ENCODE assay signal across 7 mouse cellular contexts in the genomic region with DNA sequence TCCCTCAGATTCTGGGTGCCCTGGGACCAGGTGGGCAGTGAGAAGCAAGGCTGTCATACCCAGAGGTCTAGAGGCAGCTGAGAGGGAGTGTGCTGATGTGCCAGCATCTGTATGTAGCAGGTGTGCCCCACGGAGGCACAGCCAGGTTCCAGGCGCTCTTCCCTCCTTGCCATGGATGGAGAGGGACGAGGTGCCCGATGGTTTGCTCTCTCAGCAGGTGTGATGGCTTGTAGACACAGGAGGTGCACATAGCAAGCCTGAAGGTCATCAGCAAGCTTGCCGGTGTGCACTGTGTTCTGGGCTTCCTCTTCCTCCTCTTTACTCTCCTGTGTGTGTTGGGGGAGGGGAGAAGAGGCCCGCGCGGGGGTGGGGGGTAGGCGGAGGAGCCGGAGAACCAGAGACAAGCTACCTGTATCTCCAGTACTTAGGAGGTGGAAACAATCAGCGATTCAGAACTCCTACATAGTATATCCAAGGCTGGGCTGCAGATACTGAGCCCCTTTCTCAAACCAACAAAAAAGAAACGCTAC. TPM values are rescaled to one million over a fixed set of nuclear protein-coding genes. Genes with fewer than 3 reads are reported as not detected.
A peak's percentile ranks its signal among the peaks of the same experiment; 100 is the strongest.
DNase-seq lines count a peak whose midpoint lies in the region; ATAC-seq lines count a peak whose summit lies in the region.

No protein-coding gene starts in this region.

- H3K27ac ChIP-seq in lung, embryonic 15.5 days = peak overlapping the region; percentile 92
- no peak overlapping the region; the same call in 1 of the 2 replicates for H3K27ac ChIP-seq in embryonic facial prominence, embryonic 11.5 days (replicated peaks; ENCODE audit: low read depth, low read length)
- H3K27ac ChIP-seq in liver, embryonic 13.5 days = no peak overlapping the region

- H3K27me3 ChIP-seq in lung, embryonic 15.5 days = no peaks in the 10 kb centered on the region
- H3K27me3 ChIP-seq in embryonic facial prominence, embryonic 11.5 days (ENCODE audit: control insufficient read depth, insufficient read depth, low read length) = no peaks in the 10 kb centered on the region
- H3K27me3 ChIP-seq in liver, embryonic 13.5 days = peaks cover 30% of the 10 kb centered on the region

- H3K4me1 ChIP-seq in lung, embryonic 15.5 days = peaks cover 56% of the 10 kb centered on the region
- peaks cover 3% of the 10 kb centered on the region; the same call in 1 of the 2 replicates for H3K4me1 ChIP-seq in embryonic facial prominence, embryonic 11.5 days (ENCODE audit: control insufficient read depth, insufficient read depth, low read length)
- H3K4me1 ChIP-seq in liver, embryonic 13.5 days (replicated peaks) = peaks cover 41% of the 10 kb centered on the region

- H3K4me3 ChIP-seq in lung, embryonic 15.5 days = no peak overlapping the region
- no peak overlapping the region for H3K4me3 ChIP-seq in embryonic facial prominence, embryonic 11.5 days (ENCODE audit: low read depth, low read length)
- no peak overlapping the region for H3K4me3 ChIP-seq in liver, embryonic 13.5 days (replicated peaks)

- H3K4me2 ChIP-seq in lung, embryonic 15.5 days = peak overlapping the region; percentile 58; the same call in 1 of the 2 replicates
- peak overlapping the region; percentile 17; the same call in 1 of the 2 replicates for H3K4me2 ChIP-seq in embryonic facial prominence, embryonic 11.5 days (ENCODE audit: low read depth, low read length)
- H3K4me2 ChIP-seq in liver, embryonic 13.5 days = peak overlapping the region; percentile 57

- H3K9me3 ChIP-seq in lung, embryonic 15.5 days = no peaks in the 10 kb centered on the region
- H3K9me3 ChIP-seq in embryonic facial prominence, embryonic 11.5 days (replicated peaks; ENCODE audit: control insufficient read depth, low read length) = no peaks in the 10 kb centered on the region
- no peaks in the 10 kb centered on the region for H3K9me3 ChIP-seq in liver, embryonic 13.5 days (replicated peaks)

- 23% methylated on average over 12 of the region's 12 CpGs for WGBS in lung, embryonic 15.5 days
- 18% methylated on average over 12 of the region's 12 CpGs for WGBS in embryonic facial prominence, embryonic 11.5 days
- WGBS in liver, embryonic 13.5 days (ENCODE audit: insufficient replicate concordance) = 18% methylated on average over 12 of the region's 12 CpGs

- ATAC-seq in lung, embryonic 15.5 days (ENCODE audit: borderline replicate concordance, extremely low read depth, low FRiP score, low TSS enrichment) = no peak
- no peak; the same call in 1 of the 2 replicates for ATAC-seq in embryonic facial prominence, embryonic 11.5 days (replicated peaks; ENCODE audit: insufficient number of reproducible peaks, low FRiP score, low TSS enrichment, low read depth)
- no peak for ATAC-seq in liver, embryonic 13.5 days (ENCODE audit: low read depth)

- H3K9ac ChIP-seq in lung, embryonic 15.5 days = no peak overlapping the region
- H3K9ac ChIP-seq in embryonic facial prominence, embryonic 11.5 days (replicated peaks; ENCODE audit: low read length) = peak overlapping the region; percentile 40
- no peak overlapping the region for H3K9ac ChIP-seq in liver, embryonic 13.5 days

- H3K36me3 ChIP-seq in lung, embryonic 15.5 days = no peaks in the 10 kb centered on the region
- H3K36me3 ChIP-seq in embryonic facial prominence, embryonic 11.5 days (replicated peaks; ENCODE audit: control insufficient read depth, insufficient read depth, low read depth, low read length) = no peaks in the 10 kb centered on the region
- no peaks in the 10 kb centered on the region for H3K36me3 ChIP-seq in liver, embryonic 13.5 days

- DNase-seq in lung, postnatal 10 days = no peak
- no peak for DNase-seq in embryonic facial prominence, embryonic 11.5 days (ENCODE audit: low spot score)
- DNase-seq in liver, embryonic 13.5 days = no peak
- DNase-seq in thymus, postnatal 4 days = peak; percentile 75
- DNase-seq in adipocyte (ENCODE audit: low spot score) = no peak
- DNase-seq in adrenal gland, postnatal 36 days = no peak

RNA-seq across cellular contexts. Expression of a gene that starts 24.4 kb away (rescaled TPM):
- 207 and 211 TPM in 2 replicates for polyA plus RNA-seq in lung, embryonic 15.5 days (2015; fragmentation: Nextera tagmentation; extraction: Ambion mirVana)
- polyA plus RNA-seq in embryonic facial prominence, embryonic 11.5 days (2014; fragmentation: Nextera tagmentation; extraction: Ambion mirVana) = 239 and 248 TPM in 2 replicates
- polyA plus RNA-seq in liver, embryonic 13.5 days (2015; fragmentation: Nextera tagmentation; extraction: Ambion mirVana) = 235 and 238 TPM in 2 replicates
- 100 to 1,000 TPM; 563 to 586 TPM for total RNA-seq in adrenal gland, postnatal 36 days (2021)

RNA-seq across cellular contexts. Expression of a gene that starts 52.1 kb away (rescaled TPM):
- polyA plus RNA-seq in lung, embryonic 15.5 days (2015; fragmentation: Nextera tagmentation; extraction: Ambion mirVana) = 3.8 TPM in 2 replicates
- polyA plus RNA-seq in embryonic facial prominence, embryonic 11.5 days (2014; fragmentation: Nextera tagmentation; extraction: Ambion mirVana) = 4.9 and 8.4 TPM in 2 replicates
- polyA plus RNA-seq in liver, embryonic 13.5 days (2015; fragmentation: Nextera tagmentation; extraction: Ambion mirVana) = 1.0 and 1.1 TPM in 2 replicates
- total RNA-seq in adrenal gland, postnatal 36 days (2021) = 1 to 10 TPM; 2.7 TPM
